Mouse (Mus musculus): ENCODE results near the gene Rbm12b1. TPM values are rescaled to one million over a fixed set of nuclear protein-coding genes. Genes with fewer than 3 reads are reported as not detected.
A peak's percentile ranks its signal among the peaks of the same experiment; 100 is the strongest.
"Not testable (repeated sequence)": the region's sequence is repeated elsewhere in the genome, so short reads cannot be mapped to it uniquely, and the experiment has no call there.

The Rbm12b1 gene
- total RNA-seq (2021), result 10 to 100 TPM; 12.6 to 17.8 TPM
- long read RNA-seq, experiment 1, partial matches to known transcripts, result 0 of 4 reads
- long read RNA-seq, experiment 1, other reads (novel, unspliced or antisense), result 3 of 4 reads
- long read RNA-seq, experiment 2, partial matches to known transcripts, result 0 of 4 reads
- long read RNA-seq, experiment 2, other reads (novel, unspliced or antisense), result 3 of 4 reads

DNA sequence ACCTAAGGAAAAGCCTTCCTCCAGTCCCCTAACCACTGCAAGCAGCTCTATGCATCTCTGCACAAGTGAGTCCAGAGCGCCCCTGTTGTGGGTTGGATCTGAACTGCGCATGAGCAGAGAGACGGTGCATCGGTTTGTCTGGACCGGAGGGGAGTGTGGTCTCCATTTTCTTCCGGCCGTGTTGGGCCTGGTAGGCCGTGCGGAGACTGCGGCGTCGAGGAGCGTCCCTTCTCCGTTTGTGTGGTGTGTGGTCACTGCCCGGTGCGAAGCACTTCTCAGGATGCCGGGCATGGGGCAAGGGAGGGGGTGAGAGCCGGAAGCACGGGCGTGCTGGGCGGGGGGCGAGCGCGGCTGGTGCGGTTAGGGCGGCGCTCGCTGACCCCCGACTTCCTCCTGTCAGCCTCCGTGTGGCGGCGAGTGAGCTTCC lies at the start of gene Rbm12b1:
Rbm12b1 (plus strand) TSS at position 124 of the 427 bp plus-strand sequence.
- peak; percentile 33 to 37 for DNase-seq (ENCODE audit: low spot score in 2 of 2)

DNA sequence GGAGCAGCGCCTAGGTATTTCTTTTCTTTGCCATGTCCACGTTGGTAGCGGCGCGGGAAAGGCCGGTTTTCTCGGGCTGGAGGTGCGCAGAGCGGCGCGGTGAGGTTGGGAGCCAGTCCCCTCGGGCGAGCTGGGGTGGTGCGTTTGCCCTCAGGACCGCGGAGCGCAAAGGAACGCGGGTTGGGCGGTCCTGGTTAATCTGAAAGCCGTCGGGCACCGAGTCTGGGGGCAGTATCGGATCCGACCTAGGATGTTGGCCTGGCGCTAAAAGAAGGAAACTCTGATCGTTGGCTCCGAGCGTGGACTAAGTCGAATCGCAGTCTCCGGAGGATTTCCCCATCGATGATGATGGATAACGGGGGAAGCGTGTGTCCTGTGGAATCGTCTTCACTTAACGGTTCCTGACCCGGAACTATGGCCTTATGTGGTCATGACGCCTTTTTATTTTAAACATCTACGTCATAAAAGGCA lies 563 bp downstream of the Rbm12b1 start:
- not testable (repeated sequence) for DNase-seq (ENCODE audit: low spot score in 2 of 2)

DNA sequence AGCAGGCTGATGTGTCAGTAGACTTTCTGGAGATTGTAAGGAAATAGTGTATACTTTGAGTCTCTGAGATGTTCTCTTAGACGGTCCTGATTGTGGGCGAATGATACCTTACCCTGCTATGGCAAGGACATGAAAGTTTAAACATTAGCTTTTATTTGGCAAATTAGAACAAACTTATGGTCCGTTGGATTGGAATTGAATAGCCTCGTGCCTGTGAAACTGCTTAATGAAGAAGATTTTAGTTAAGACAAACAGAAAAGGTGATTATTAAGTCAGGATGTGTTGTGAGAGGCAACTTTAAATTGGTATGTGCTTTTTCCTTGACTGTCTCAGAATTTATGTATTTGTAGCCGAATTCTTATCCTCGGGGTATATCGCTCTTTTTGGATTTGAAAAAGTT lies 1.5 kb downstream of the Rbm12b1 start:
- DNase-seq (ENCODE audit: low spot score in 2 of 2), result not testable (repeated sequence)

DNA sequence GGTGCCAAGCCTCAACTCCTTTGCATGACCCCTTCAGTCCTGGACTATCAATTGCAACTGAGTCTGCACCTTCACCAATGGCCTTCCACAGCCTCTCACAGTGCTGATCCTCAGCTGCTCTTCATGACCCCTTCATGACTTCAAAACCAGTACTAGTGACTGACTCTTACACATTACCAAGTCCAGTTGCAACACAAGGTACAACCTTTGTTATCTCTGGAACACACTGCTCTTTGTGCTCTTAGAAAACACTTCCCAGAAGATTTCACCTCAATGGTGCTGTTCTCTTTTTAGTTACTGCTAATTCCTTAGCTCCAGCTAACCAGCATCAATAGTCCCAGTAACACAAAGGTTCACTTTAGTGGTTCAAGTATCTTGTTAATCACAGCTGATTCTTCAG lies 7.6 kb downstream of the Rbm12b1 start:
- no peak for DNase-seq (ENCODE audit: low spot score in 2 of 2)

DNA sequence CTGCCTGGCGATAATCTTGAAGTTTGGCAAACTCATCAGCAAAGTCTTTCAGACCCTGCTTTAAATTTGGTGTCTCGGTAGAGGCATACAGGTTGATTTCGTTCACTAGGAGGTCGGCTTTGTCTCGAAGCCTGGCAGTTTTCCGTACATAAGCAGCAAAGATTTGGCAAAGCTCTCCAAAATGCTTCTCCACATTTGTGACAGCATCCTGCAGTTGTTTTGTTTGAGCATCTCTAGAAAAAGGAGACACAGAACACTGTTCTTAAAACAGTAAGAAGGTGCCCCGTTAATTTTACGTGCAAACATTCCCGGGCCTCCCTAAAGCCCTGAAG lies 30.9 kb downstream of the Rbm12b1 start:
- DNase-seq (ENCODE audit: low spot score in 2 of 2), result no peak

DNA sequence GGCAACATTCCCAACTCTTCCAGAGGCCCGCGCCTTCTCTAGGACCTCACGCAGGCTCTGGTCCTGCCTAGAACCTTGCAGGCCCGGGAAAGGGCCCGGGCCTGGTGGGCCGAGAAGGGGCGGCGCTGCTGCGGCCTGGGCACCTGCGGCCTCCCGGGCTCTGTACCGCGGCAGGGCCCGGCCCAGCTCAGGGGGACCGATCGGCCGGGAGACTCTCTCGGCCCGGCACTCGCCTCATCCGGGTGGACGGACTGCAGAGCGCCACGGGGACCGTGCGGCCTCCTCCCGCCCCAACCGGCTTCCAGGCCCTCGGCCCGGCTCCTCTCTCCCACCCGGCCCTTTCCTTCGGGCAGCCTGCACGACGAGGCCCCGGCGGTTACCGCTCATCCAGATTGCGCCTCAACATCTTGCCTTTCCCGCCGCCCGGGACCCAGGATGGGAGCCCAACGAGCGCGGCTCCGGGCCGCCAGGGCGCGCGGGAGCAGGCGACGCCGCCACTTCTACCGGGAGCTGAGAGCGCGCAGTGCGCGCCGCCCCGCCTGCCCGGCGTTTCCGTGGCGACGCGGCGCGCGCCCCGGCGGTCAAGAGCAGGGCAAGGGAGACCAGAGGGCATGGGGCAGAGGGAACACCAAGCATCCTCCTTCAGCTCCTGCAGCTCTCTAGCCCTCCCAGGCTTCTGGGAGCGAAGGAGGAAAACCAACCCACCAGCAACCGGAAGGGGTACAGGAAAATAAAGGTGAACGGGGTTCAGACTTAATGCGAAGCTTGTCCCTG lies 31.4 kb downstream of the Rbm12b1 start, which contains the start of gene Fam92a:
Fam92a (minus strand) TSS at position 698 of the 774 bp plus-strand sequence.
- peak; percentile 54 to 57 for DNase-seq (ENCODE audit: low spot score in 2 of 2)

DNA sequence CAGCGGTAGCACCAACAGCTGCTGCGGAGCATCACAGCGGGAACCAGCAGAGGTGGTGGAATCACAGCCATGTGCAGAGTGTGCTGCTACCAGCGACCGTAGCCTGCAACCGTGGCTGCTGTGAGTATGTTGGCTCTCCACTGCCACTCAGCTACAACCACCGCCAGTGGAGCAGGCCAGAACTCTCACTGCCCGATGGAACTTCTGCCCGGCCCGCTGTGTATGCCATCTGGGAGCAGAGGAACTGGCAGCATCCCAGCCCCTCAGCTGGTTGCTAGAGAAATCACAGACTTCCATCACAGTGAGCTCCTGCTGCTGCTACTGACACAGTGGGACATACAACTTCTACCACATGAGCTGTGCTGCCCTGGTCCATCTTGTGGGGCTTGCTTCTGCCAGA lies 38.9 kb downstream of the Rbm12b1 start:
- DNase-seq (ENCODE audit: low spot score in 2 of 2), result no peak

Other genes with a start within 250 kb of the Rbm12b1 start
- not detected for gene Gm10604, start 159.0 kb upstream of the Rbm12b1 start, total RNA-seq (2021)
- 10 to 100 TPM; 16.9 to 17.3 TPM for gene Rbm12b2, start 50.8 kb upstream of the Rbm12b1 start, total RNA-seq (2021)
- 10 to 100 TPM; 54.1 to 58.2 TPM for gene Fam92a, start 31.8 kb downstream of the Rbm12b1 start, total RNA-seq (2021)

All from adrenal gland, postnatal 4 days (tissue).